ENCODE assay signal across 20 mouse cellular contexts in the genomic region with DNA sequence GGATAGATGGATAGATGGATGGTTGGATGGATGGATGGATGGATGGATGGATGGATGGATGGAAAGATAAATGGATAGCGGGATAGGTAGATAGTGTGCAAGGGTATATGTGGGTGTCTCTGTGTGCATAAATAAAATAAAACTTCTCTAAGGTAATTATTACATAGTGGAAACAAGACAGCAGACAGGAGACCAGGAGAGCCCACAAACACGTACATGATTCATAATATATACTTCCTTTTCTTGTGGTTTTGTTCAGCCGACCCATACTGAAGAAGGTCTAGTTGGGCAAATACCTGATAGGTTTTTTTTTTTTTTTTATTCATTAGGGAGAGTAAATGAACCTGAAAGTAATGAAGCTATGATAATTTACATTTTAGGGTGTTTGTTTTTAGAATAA. TPM values are rescaled to one million over a fixed set of nuclear protein-coding genes. Genes with fewer than 3 reads are reported as not detected.
"Had no signal": no experiment of that assay in that cellular context is flagged by ENCODE, and none has a peak within 500 bp of the region (broad histone marks: within the 10 kb centered on the region; RNA-seq: fewer than 3 reads in every experiment).

No protein-coding gene starts in this region.

- H3K4me1 ChIP-seq: stomach, embryonic 15.5 days had no signal

- DNase-seq: lung, adult 18-20 months; lung, embryonic 14.5 days; lung, postnatal 10 days; lung, postnatal 4 days; midbrain, embryonic 14.5 days; right cerebral cortex, adult 18-20 months; right cerebral cortex, postnatal 25 days; right cerebral cortex, postnatal 4 days; spleen, adult 18-20 months; thymus, postnatal 36 days had no signal

- H3K27me3 ChIP-seq: midbrain, embryonic 12.5 days; neural tube, embryonic 13.5 days; neural tube, embryonic 15.5 days; stomach, embryonic 15.5 days had no signal

- H3K36me3 ChIP-seq: midbrain, embryonic 10.5 days; midbrain, embryonic 12.5 days; neural tube, embryonic 13.5 days; neural tube, embryonic 15.5 days; stomach, embryonic 15.5 days had no signal

- ATAC-seq: midbrain, embryonic 16.5 days had no signal

- H3K27ac ChIP-seq: midbrain, embryonic 10.5 days; midbrain, embryonic 12.5 days; stomach, embryonic 15.5 days; stomach, postnatal 0 days had no signal

- H3K4me3 ChIP-seq: midbrain, embryonic 10.5 days; midbrain, embryonic 12.5 days; myocyte; neural tube, embryonic 13.5 days; neural tube, embryonic 15.5 days; stomach, embryonic 15.5 days had no signal

RNA-seq across cellular contexts. Expression of a gene that starts 15.8 kb away (rescaled TPM):
- total RNA-seq: megakaryocyte-erythroid progenitor cell, adult 5-6 weeks had no signal
- polyA plus RNA-seq: midbrain, embryonic 12.5 days; midbrain, embryonic 14.5 days; midbrain, embryonic 16.5 days; myocyte; neural tube, embryonic 15.5 days; testis, adult 2 months had no signal
